Comparison of ENCODE assay signal across 12 mouse cellular contexts in the genomic region with DNA sequence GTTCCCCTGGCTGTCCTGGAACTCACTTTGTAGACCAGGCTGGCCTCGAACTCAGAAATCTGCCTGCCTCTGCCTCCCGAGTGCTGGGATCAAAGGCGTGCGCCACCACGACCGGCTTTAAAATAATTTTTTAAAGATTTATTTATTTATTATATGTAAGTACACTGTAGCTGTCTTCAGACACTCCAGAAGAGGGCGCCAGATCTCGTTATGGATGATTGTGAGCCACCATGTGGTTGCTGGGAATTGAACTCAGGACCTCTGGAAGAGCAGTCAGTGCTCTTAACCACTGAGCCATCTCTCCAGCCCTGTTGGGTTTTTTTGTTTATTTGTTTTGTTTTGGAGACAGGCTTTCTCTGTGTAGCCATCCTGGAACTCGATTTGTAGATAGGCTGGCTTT. TPM values are rescaled to one million over a fixed set of nuclear protein-coding genes. Genes with fewer than 3 reads are reported as not detected.
"Had no signal": no experiment of that assay in that cellular context is flagged by ENCODE, and none has a peak within 500 bp of the region (broad histone marks: within the 10 kb centered on the region; RNA-seq: fewer than 3 reads in every experiment).

No protein-coding gene starts in this region.

RNA-seq across cellular contexts. Expression of a gene that starts 24.3 kb away (rescaled TPM):
- total RNA-seq: layer of hippocampus, postnatal 14 days; megakaryocyte progenitor cell, adult 5-6 weeks; megakaryocyte-erythroid progenitor cell, adult 5-6 weeks; neutrophil, adult 5-6 weeks had no signal
- polyA plus RNA-seq: kidney, adult 2 months; kidney, embryonic 14.5 days; limb, embryonic 10.5 days; limb, embryonic 13.5 days; liver, embryonic 12.5 days; lung, embryonic 16.5 days; midbrain, embryonic 11.5 days; neural tube, embryonic 13.5 days had no signal

RNA-seq across cellular contexts. Expression of a gene that starts 28.0 kb away (rescaled TPM):
- total RNA-seq: neutrophil, adult 5-6 weeks had no signal
